Mouse (Mus musculus) duodenum, adult 2 months (tissue): ENCODE results near the gene Tent5b. TPM values are rescaled to one million over a fixed set of nuclear protein-coding genes. Genes with fewer than 3 reads are reported as not detected.

Experiments
- polyA plus RNA-seq: library from polyadenylated mRNA; depleted of rRNA; stranded (reverse); fragments of >200 nt; gene quantifications from 2 replicates; pipeline ENCODE4 v1.2.3, GENCODE M21; 2012; ENCODE audit warnings: low replicate concordance; rRNA removed

Tent5b gene
- polyA plus RNA-seq = 2.8 and 3.9 TPM in 2 replicates

GRCm38 (mm10) chr4:133479458-133480184 is at the start of gene Tent5b:
Gene Tent5b (plus strand): TSS chr4:133480132.

GRCm38 (mm10) chr4:133498160-133498724 is 18.3 kb downstream of the Tent5b start, which contains the start of gene Trnp1:
Gene Trnp1 (minus strand): TSS chr4:133498550.

GRCm38 (mm10) chr4:133518601-133519368 is 38.9 kb downstream of the Tent5b start, which contains the start of gene Kdf1:
Gene Kdf1 (plus strand): TSS chr4:133518963.

Other genes with a start within 250 kb of the Tent5b start
- 4.2 and 12.0 TPM in 2 replicates for gene Map3k6, start 239.3 kb upstream of the Tent5b start, polyA plus RNA-seq
- 8.8 and 16.1 TPM in 2 replicates for gene Sytl1, start 217.0 kb upstream of the Tent5b start, polyA plus RNA-seq
- 45.8 and 48.9 TPM in 2 replicates for gene Tmem222, start 202.3 kb upstream of the Tent5b start, polyA plus RNA-seq
- gene Wdtc1, start 126.7 kb upstream of the Tent5b start, polyA plus RNA-seq = 80.5 and 151 TPM in 2 replicates
- 45.1 and 60.2 TPM in 2 replicates for gene Slc9a1, start 110.4 kb upstream of the Tent5b start, polyA plus RNA-seq
- gene Trnp1, start 18.4 kb downstream of the Tent5b start, polyA plus RNA-seq = 8.0 and 11.4 TPM in 2 replicates
- 77.2 and 86.8 TPM in 2 replicates for gene Kdf1, start 38.8 kb downstream of the Tent5b start, polyA plus RNA-seq
- 13.8 and 19.1 TPM in 2 replicates for gene Nudc, start 65.9 kb downstream of the Tent5b start, polyA plus RNA-seq
- 23.8 and 32.6 TPM in 2 replicates for gene Nr0b2, start 73.2 kb downstream of the Tent5b start, polyA plus RNA-seq
- gene Gpatch3, start 94.6 kb downstream of the Tent5b start, polyA plus RNA-seq = 7.1 and 14.1 TPM in 2 replicates
- 60.6 and 72.3 TPM in 2 replicates for gene Gpn2, start 104.2 kb downstream of the Tent5b start, polyA plus RNA-seq
- 155 and 294 TPM in 2 replicates for gene Sfn, start 122.0 kb downstream of the Tent5b start, polyA plus RNA-seq
- 22.3 and 31.5 TPM in 2 replicates for gene Zdhhc18, start 170.0 kb downstream of the Tent5b start, polyA plus RNA-seq
- gene Pigv, start 192.5 kb downstream of the Tent5b start, polyA plus RNA-seq = 6.9 and 8.2 TPM in 2 replicates